Mouse (Mus musculus) G1E (cell line): ENCODE results near the gene Spdl1.

ENCODE experiments used
- CTCF ChIP-seq: IDR thresholded peaks from 2 replicates; pipeline ENCODE4 v1.5.1; 2012; ENCODE audit warnings: low read depth, low read length, inconsistent platforms, mixed read lengths
- GATA1 ChIP-seq: IDR thresholded peaks from 2 replicates; pipeline ENCODE4 v1.6.1; 2012; ENCODE audit warnings: borderline replicate concordance, low read length, inconsistent platforms, mixed read lengths
- TAL1 ChIP-seq: conservative IDR thresholded peaks from 2 replicates; pipeline ENCODE4 v1.6.1; 2012; ENCODE audit warnings: low read depth, low read length, inconsistent platforms, mixed read lengths

GRCm38 (mm10) chr11:34865181-34865580, 31.7 kb upstream of the Spdl1 start:
- TF ChIP-seq CTCF: no peak
- no peak for TF ChIP-seq TAL1
- TF ChIP-seq GATA1: no peak
